ENCODE assay signal across 20 mouse cellular contexts in the genomic region with DNA sequence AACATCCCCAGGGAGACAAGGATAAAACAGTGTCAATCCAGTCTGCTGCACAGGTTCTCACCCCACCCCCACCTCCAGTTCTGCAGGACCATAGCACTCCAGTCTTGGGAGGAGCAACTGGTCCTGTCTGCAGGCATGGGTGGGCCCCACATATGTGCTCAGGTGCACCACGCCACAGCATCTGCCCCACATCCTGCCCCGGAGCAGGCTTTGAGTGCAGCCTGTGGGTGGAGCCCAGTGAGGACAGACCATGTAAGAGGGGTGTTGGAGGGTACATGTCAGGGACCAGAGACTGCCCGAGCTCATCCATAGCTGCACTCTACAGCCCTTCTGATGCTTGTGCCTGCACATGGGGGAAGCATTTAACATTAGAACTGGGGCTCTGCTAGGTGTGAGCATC. TPM values are rescaled to one million over a fixed set of nuclear protein-coding genes. Genes with fewer than 3 reads are reported as not detected.
DNase-seq lines count a peak whose midpoint lies in the region.
"Had no signal": no experiment of that assay in that cellular context is flagged by ENCODE, and none has a peak within 500 bp of the region (broad histone marks: within the 10 kb centered on the region; RNA-seq: fewer than 3 reads in every experiment).

No protein-coding gene starts in this region.

- peak; percentile 87 for DNase-seq in heart, adult 11 months
- DNase-seq in heart, postnatal 25 days (ENCODE audit: low spot score) = no peak
- DNase-seq in limb, embryonic 10.5 days (ENCODE audit: low spot score) = no peak
- peak; percentile 62 for DNase-seq in thymus, postnatal 14 days
- DNase-seq in adrenal gland, postnatal 25 days = no peak
- no peak for DNase-seq in MN1 (ENCODE audit: low spot score)
- no peak for DNase-seq in midbrain, embryonic 10.5 days (ENCODE audit: low spot score)
- DNase-seq: adrenal gland, adult 2 months; adrenal gland, postnatal 36 days; cerebellum, adult 2 months; cerebellum, postnatal 10 days; gastrocnemius, postnatal 25 days; heart, postnatal 4 days had no signal

- H3K27ac ChIP-seq in limb, embryonic 10.5 days = peak overlapping the region; percentile 90
- no peak overlapping the region for H3K27ac ChIP-seq in midbrain, embryonic 10.5 days (replicated peaks)
- H3K27ac ChIP-seq: forebrain, embryonic 12.5 days; heart, embryonic 13.5 days; hindbrain, embryonic 12.5 days had no signal

- intact Hi-C loops in heart, postnatal 25 days (cut with DNase I) = no loop called here

- peaks cover 3% of the 10 kb centered on the region; the same call in 1 of the 2 replicates for H3K27me3 ChIP-seq in limb, embryonic 10.5 days (ENCODE audit: low read depth, poor library complexity, severe bottlenecking)
- no peaks in the 10 kb centered on the region for H3K27me3 ChIP-seq in midbrain, embryonic 10.5 days (ENCODE audit: low read depth, poor library complexity, severe bottlenecking)
- H3K27me3 ChIP-seq: embryonic facial prominence, embryonic 12.5 days; forebrain, embryonic 12.5 days; Patski had no signal

- H3K4me1 ChIP-seq in limb, embryonic 10.5 days = peaks cover 55% of the 10 kb centered on the region
- peaks cover 9% of the 10 kb centered on the region for H3K4me1 ChIP-seq in midbrain, embryonic 10.5 days

- H3K4me3 ChIP-seq in limb, embryonic 10.5 days = no peak overlapping the region
- no peak overlapping the region for H3K4me3 ChIP-seq in midbrain, embryonic 10.5 days
- H3K4me3 ChIP-seq: embryonic facial prominence, embryonic 12.5 days; forebrain, embryonic 12.5 days; heart, embryonic 13.5 days; hindbrain, embryonic 12.5 days had no signal

- 79% methylated on average over 3 of the region's 3 CpGs for WGBS in limb, embryonic 10.5 days
- WGBS in midbrain, embryonic 10.5 days = 91% methylated on average over 3 of the region's 3 CpGs

- H3K36me3 ChIP-seq in limb, embryonic 10.5 days = 0 out of 2 replicates have a peak, but pooled peaks cover 4% of the 10 kb centered on the region
- H3K36me3 ChIP-seq in midbrain, embryonic 10.5 days = no peaks in the 10 kb centered on the region
- H3K36me3 ChIP-seq: embryonic facial prominence, embryonic 12.5 days; forebrain, embryonic 12.5 days; heart, embryonic 13.5 days; hindbrain, embryonic 12.5 days had no signal

- no peaks in the 10 kb centered on the region for H3K9me3 ChIP-seq in limb, embryonic 10.5 days (replicated peaks)
- H3K9me3 ChIP-seq in midbrain, embryonic 10.5 days (replicated peaks) = no peaks in the 10 kb centered on the region
- H3K9me3 ChIP-seq: embryonic facial prominence, embryonic 12.5 days; forebrain, embryonic 12.5 days; heart, embryonic 13.5 days; hindbrain, embryonic 12.5 days had no signal

RNA-seq across cellular contexts. Expression of a gene that starts 34.0 kb away (rescaled TPM):
- under 1 TPM; 0.68 to 0.78 TPM for total RNA-seq in heart, postnatal 25 days (2021)
- 1.1 and 1.7 TPM in 2 replicates for polyA plus RNA-seq in limb, embryonic 10.5 days (2016; fragmentation: Nextera tagmentation; extraction: Ambion mirVana)
- total RNA-seq in adrenal gland, postnatal 25 days (2021) = 0.52 TPM in 1 of 2 replicates, not detected in the other
- polyA plus RNA-seq in midbrain, embryonic 10.5 days (2016; fragmentation: Nextera tagmentation; extraction: Ambion mirVana) = 0.97 and 1.7 TPM in 2 replicates
- total RNA-seq: granulocyte monocyte progenitor cell, adult 5-6 weeks; MEL had no signal

RNA-seq across cellular contexts. Expression of a gene that starts 57.8 kb away (rescaled TPM):
- 1 to 10 TPM; 3.3 to 4.6 TPM for total RNA-seq in heart, postnatal 25 days (2021)
- polyA plus RNA-seq in limb, embryonic 10.5 days (2016; fragmentation: Nextera tagmentation; extraction: Ambion mirVana) = 2.5 and 2.8 TPM in 2 replicates
- total RNA-seq in adrenal gland, postnatal 25 days (2021) = 7.1 and 8.6 TPM in 2 replicates
- polyA plus RNA-seq in midbrain, embryonic 10.5 days (2016; fragmentation: Nextera tagmentation; extraction: Ambion mirVana) = 2.1 and 2.4 TPM in 2 replicates

RNA-seq across cellular contexts. Expression of a gene that starts 57.9 kb away (rescaled TPM):
- total RNA-seq in heart, postnatal 25 days (2021) = 1 to 10 TPM; 4.9 to 5.6 TPM
- 15.3 and 18.4 TPM in 2 replicates for polyA plus RNA-seq in limb, embryonic 10.5 days (2016; fragmentation: Nextera tagmentation; extraction: Ambion mirVana)
- 4.0 and 9.4 TPM in 2 replicates for total RNA-seq in adrenal gland, postnatal 25 days (2021)
- polyA plus RNA-seq in midbrain, embryonic 10.5 days (2016; fragmentation: Nextera tagmentation; extraction: Ambion mirVana) = 13.3 and 16.0 TPM in 2 replicates

Comparison
In these comparisons a context has a peak if more than half of its experiments do, and no peak if none do; other contexts are left out.
1. DNase-seq: peak in heart, adult 11 months (single experiment) and thymus, postnatal 14 days (single experiment); none in heart, postnatal 25 days (single experiment), limb, embryonic 10.5 days (single experiment), adrenal gland, postnatal 25 days (single experiment), MN1 (single experiment) and midbrain, embryonic 10.5 days (single experiment).